Mouse (Mus musculus): ENCODE measurements around the gene Chaf1b. TPM values are rescaled to one million over a fixed set of nuclear protein-coding genes. Genes with fewer than 3 reads are reported as not detected.

Chaf1b gene
- polyA plus RNA-seq, 1 experiment from 2014 or later, result 81.4 TPM

GRCm38 (mm10) chr16:93884086-93884721 is 503 bp downstream of the Chaf1b start:
- ATAC-seq (replicated peaks; ENCODE audit: low FRiP score, low TSS enrichment, low read depth) (peak; percentile 72), DNase-seq (ENCODE audit: low spot score) (peak; percentile 81)
- peak overlapping the region; percentile 69 for H3K4me3 ChIP-seq (ENCODE audit: low read depth, low read length)
- no peaks in the 10 kb centered on the region for H3K9me3 ChIP-seq (ENCODE audit: control insufficient read depth, low read length)
- peaks cover 20% of the 10 kb centered on the region for H3K36me3 ChIP-seq (ENCODE audit: control insufficient read depth, insufficient read depth, low read length)
- peak overlapping the region; percentile 69 for H3K4me2 ChIP-seq (ENCODE audit: low read length)
- H3K27me3 ChIP-seq (replicated peaks; ENCODE audit: control insufficient read depth, insufficient read depth, low read length), result no peaks in the 10 kb centered on the region
- 0 out of 2 replicates have a peak overlapping the region, but pooled peaks have one; percentile 38 for H3K27ac ChIP-seq (ENCODE audit: low read depth)
- H3K4me1 ChIP-seq (replicated peaks; ENCODE audit: control insufficient read depth, insufficient read depth, low read length), result peaks cover 4% of the 10 kb centered on the region
- peak overlapping the region; percentile 69 for H3K9ac ChIP-seq (ENCODE audit: low read length)
- under 1% methylated on average over 43 of the region's 43 CpGs for WGBS

GRCm38 (mm10) chr16:93884722-93885113 is 1.0 kb downstream of the Chaf1b start:
- Histone ChIP-seq H3K4me3 (ENCODE audit: low read depth, low read length) (peak overlapping the region; percentile 69), H3K4me2 (ENCODE audit: low read length) (peak overlapping the region; percentile 69), H3K36me3 (ENCODE audit: control insufficient read depth, insufficient read depth, low read length) (peaks cover 25% of the 10 kb centered on the region), H3K9me3 (ENCODE audit: control insufficient read depth, low read length) (no peaks in the 10 kb centered on the region), H3K27me3 (replicated peaks; ENCODE audit: control insufficient read depth, insufficient read depth, low read length) (no peaks in the 10 kb centered on the region), H3K9ac (ENCODE audit: low read length) (peak overlapping the region; percentile 69), H3K4me1 (replicated peaks; ENCODE audit: control insufficient read depth, insufficient read depth, low read length) (peaks cover 4% of the 10 kb centered on the region), H3K27ac (ENCODE audit: low read depth) (no peak overlapping the region)
- ATAC-seq (replicated peaks; ENCODE audit: low FRiP score, low TSS enrichment, low read depth) (no peak), DNase-seq (ENCODE audit: low spot score) (no peak)
- 48% methylated on average over 5 of the region's 5 CpGs for WGBS

GRCm38 (mm10) chr16:93888481-93888880 is 4.8 kb downstream of the Chaf1b start:
- WGBS, result 88% methylated on average over 6 of the region's 6 CpGs
- Histone ChIP-seq H3K27ac (ENCODE audit: low read depth) (no peak overlapping the region), H3K4me2 (ENCODE audit: low read length) (no peak overlapping the region), H3K9me3 (ENCODE audit: control insufficient read depth, low read length) (no peaks in the 10 kb centered on the region), H3K9ac (ENCODE audit: low read length) (no peak overlapping the region), H3K4me3 (ENCODE audit: low read depth, low read length) (no peak overlapping the region), H3K27me3 (replicated peaks; ENCODE audit: control insufficient read depth, insufficient read depth, low read length) (no peaks in the 10 kb centered on the region), H3K4me1 (replicated peaks; ENCODE audit: control insufficient read depth, insufficient read depth, low read length) (no peaks in the 10 kb centered on the region; the same call in 1 of the 2 replicates), H3K36me3 (ENCODE audit: control insufficient read depth, insufficient read depth, low read length) (peaks cover 56% of the 10 kb centered on the region)
- DNase-seq (ENCODE audit: low spot score) (no peak), ATAC-seq (replicated peaks; ENCODE audit: low FRiP score, low TSS enrichment, low read depth) (no peak)

- no peak for DNase-seq (ENCODE audit: low spot score)
- Histone ChIP-seq H3K27me3 (replicated peaks; ENCODE audit: control insufficient read depth, insufficient read depth, low read length) (no peaks in the 10 kb centered on the region), H3K9me3 (ENCODE audit: control insufficient read depth, low read length) (no peaks in the 10 kb centered on the region), H3K4me3 (ENCODE audit: low read depth, low read length) (no peak overlapping the region), H3K36me3 (ENCODE audit: control insufficient read depth, insufficient read depth, low read length) (peaks cover 78% of the 10 kb centered on the region), H3K4me1 (replicated peaks; ENCODE audit: control insufficient read depth, insufficient read depth, low read length) (no peaks in the 10 kb centered on the region), H3K27ac (ENCODE audit: low read depth) (no peak overlapping the region), H3K4me2 (ENCODE audit: low read length) (no peak overlapping the region), H3K9ac (ENCODE audit: low read length) (no peak overlapping the region)
- no peak for ATAC-seq (replicated peaks; ENCODE audit: low FRiP score, low TSS enrichment, low read depth)
- 86% methylated on average over 12 of the region's 12 CpGs for WGBS
Observed at GRCm38 (mm10) chr16:93890948-93891604, 7.4 kb downstream of the Chaf1b start.

- DNase-seq (ENCODE audit: low spot score) (no peak), ATAC-seq (replicated peaks; ENCODE audit: low FRiP score, low TSS enrichment, low read depth) (no peak)
- Histone ChIP-seq H3K9ac (ENCODE audit: low read length) (no peak overlapping the region), H3K27ac (ENCODE audit: low read depth) (no peak overlapping the region), H3K27me3 (replicated peaks; ENCODE audit: control insufficient read depth, insufficient read depth, low read length) (no peaks in the 10 kb centered on the region), H3K9me3 (ENCODE audit: control insufficient read depth, low read length) (no peaks in the 10 kb centered on the region), H3K4me1 (replicated peaks; ENCODE audit: control insufficient read depth, insufficient read depth, low read length) (no peaks in the 10 kb centered on the region), H3K4me3 (ENCODE audit: low read depth, low read length) (no peak overlapping the region), H3K36me3 (ENCODE audit: control insufficient read depth, insufficient read depth, low read length) (peaks cover 67% of the 10 kb centered on the region), H3K4me2 (ENCODE audit: low read length) (no peak overlapping the region)
- 83% methylated on average over 5 of the region's 5 CpGs for WGBS
Observed at GRCm38 (mm10) chr16:93893285-93893684, 9.6 kb downstream of the Chaf1b start.

GRCm38 (mm10) chr16:93903027-93903426 is 19.3 kb downstream of the Chaf1b start:
- DNase-seq (ENCODE audit: low spot score) (no peak), ATAC-seq (replicated peaks; ENCODE audit: low FRiP score, low TSS enrichment, low read depth) (no peak)
- Histone ChIP-seq H3K4me3 (ENCODE audit: low read depth, low read length) (no peak overlapping the region), H3K36me3 (ENCODE audit: control insufficient read depth, insufficient read depth, low read length) (peaks cover 46% of the 10 kb centered on the region), H3K4me1 (replicated peaks; ENCODE audit: control insufficient read depth, insufficient read depth, low read length) (no peaks in the 10 kb centered on the region), H3K9ac (ENCODE audit: low read length) (no peak overlapping the region), H3K27ac (ENCODE audit: low read depth) (no peak overlapping the region), H3K9me3 (ENCODE audit: control insufficient read depth, low read length) (no peaks in the 10 kb centered on the region), H3K4me2 (ENCODE audit: low read length) (no peak overlapping the region), H3K27me3 (replicated peaks; ENCODE audit: control insufficient read depth, insufficient read depth, low read length) (no peaks in the 10 kb centered on the region)
- 76% methylated on average over 6 of the region's 6 CpGs for WGBS

GRCm38 (mm10) chr16:93906156-93907014 is 22.7 kb downstream of the Chaf1b start:
- Histone ChIP-seq H3K9me3 (ENCODE audit: control insufficient read depth, low read length) (no peaks in the 10 kb centered on the region), H3K4me2 (ENCODE audit: low read length) (no peak overlapping the region), H3K4me3 (ENCODE audit: low read depth, low read length) (no peak overlapping the region), H3K27ac (ENCODE audit: low read depth) (no peak overlapping the region), H3K9ac (ENCODE audit: low read length) (no peak overlapping the region), H3K27me3 (replicated peaks; ENCODE audit: control insufficient read depth, insufficient read depth, low read length) (no peaks in the 10 kb centered on the region), H3K36me3 (ENCODE audit: control insufficient read depth, insufficient read depth, low read length) (peaks cover 28% of the 10 kb centered on the region), H3K4me1 (replicated peaks; ENCODE audit: control insufficient read depth, insufficient read depth, low read length) (no peaks in the 10 kb centered on the region)
- ATAC-seq (replicated peaks; ENCODE audit: low FRiP score, low TSS enrichment, low read depth) (0 out of 2 replicates have a peak, but pooled peaks have one; percentile 16), DNase-seq (ENCODE audit: low spot score) (peak; percentile 82)
- 56% methylated on average over 11 of the region's 11 CpGs for WGBS

GRCm38 (mm10) chr16:93907761-93908160 is 24.1 kb downstream of the Chaf1b start:
- Histone ChIP-seq H3K36me3 (ENCODE audit: control insufficient read depth, insufficient read depth, low read length) (peaks cover 15% of the 10 kb centered on the region), H3K9me3 (ENCODE audit: control insufficient read depth, low read length) (no peaks in the 10 kb centered on the region), H3K4me3 (ENCODE audit: low read depth, low read length) (no peak overlapping the region), H3K27me3 (replicated peaks; ENCODE audit: control insufficient read depth, insufficient read depth, low read length) (no peaks in the 10 kb centered on the region), H3K4me2 (ENCODE audit: low read length) (no peak overlapping the region), H3K27ac (ENCODE audit: low read depth) (no peak overlapping the region), H3K9ac (ENCODE audit: low read length) (no peak overlapping the region), H3K4me1 (replicated peaks; ENCODE audit: control insufficient read depth, insufficient read depth, low read length) (peaks cover 7% of the 10 kb centered on the region; the same call in 1 of the 2 replicates)
- DNase-seq (ENCODE audit: low spot score), result no peak
- 73% methylated on average over 5 of the region's 5 CpGs for WGBS
- ATAC-seq (replicated peaks; ENCODE audit: low FRiP score, low TSS enrichment, low read depth), result no peak

Data from intestine, embryonic 14.5 days (tissue).